Comparison of ENCODE assay signal across 16 mouse cellular contexts in genomic region chr15:101375956-101376775, GRCm38 (mm10). TPM values are rescaled to one million over a fixed set of nuclear protein-coding genes. Genes with fewer than 3 reads are reported as not detected.
DNase-seq lines count a peak whose midpoint lies in the region; ATAC-seq and TF ChIP-seq lines count a peak whose summit lies in the region.
"Had no signal": no experiment of that assay in that cellular context is flagged by ENCODE, and none has a peak within 500 bp of the region (broad histone marks: within the 10 kb centered on the region; RNA-seq: fewer than 3 reads in every experiment).

No protein-coding gene starts in this region.

- no peak for ATAC-seq in hindbrain, embryonic 14.5 days (ENCODE audit: low FRiP score)
- ATAC-seq: forebrain, embryonic 15.5 days had no signal

- peak; percentile 91 for DNase-seq in heart, adult 11 months
- DNase-seq in heart, postnatal 25 days (ENCODE audit: low spot score) = no peak
- DNase-seq in layer of hippocampus, adult 2 months (ENCODE audit: low spot score in 2 of 2) = peak; percentile 19 to 30
- no peak for DNase-seq in layer of hippocampus, postnatal 25 days (ENCODE audit: extremely low spot score in 1 of 2, low spot score in 1 of 2)
- DNase-seq in brain, adult 2 months (ENCODE audit: low read depth, low spot score) = peak; percentile 60
- peak; percentile 60 to 71 for DNase-seq in cerebellum, postnatal 10 days
- no peak for DNase-seq in yolk sac, embryonic 10.5 days (ENCODE audit: low spot score)
- DNase-seq in hindbrain, embryonic 14.5 days (ENCODE audit: low spot score) = no peak
- DNase-seq: B cell, adult 2 months; heart, postnatal 36 days; liver; thymus, adult 2 months had no signal

- H3K36me3 ChIP-seq in hindbrain, embryonic 14.5 days (replicated peaks; ENCODE audit: control insufficient read depth, insufficient read depth) = no peaks in the 10 kb centered on the region
- H3K36me3 ChIP-seq: forebrain, embryonic 15.5 days; heart, embryonic 10.5 days had no signal

- intact Hi-C loops in heart, postnatal 25 days (cut with DNase I) = no loop called here

- H3K9me3 ChIP-seq in hindbrain, embryonic 14.5 days (ENCODE audit: control insufficient read depth, low read length) = no peaks in the 10 kb centered on the region
- H3K9me3 ChIP-seq: forebrain, embryonic 15.5 days; heart, embryonic 10.5 days had no signal

- no peak overlapping the region for H3K4me3 ChIP-seq in layer of hippocampus, adult 2 months
- no peak overlapping the region for H3K4me3 ChIP-seq in hindbrain, embryonic 14.5 days (replicated peaks; ENCODE audit: low read length)
- H3K4me3 ChIP-seq: forebrain, embryonic 15.5 days; heart, embryonic 10.5 days had no signal

- H3K27me3 ChIP-seq in hindbrain, embryonic 14.5 days (ENCODE audit: control insufficient read depth, insufficient read depth, low read length) = no peaks in the 10 kb centered on the region
- H3K27me3 ChIP-seq: forebrain, embryonic 15.5 days had no signal

- no peak overlapping the region for H3K27ac ChIP-seq in layer of hippocampus, adult 2 months
- no peak overlapping the region for H3K27ac ChIP-seq in hindbrain, embryonic 14.5 days
- H3K27ac ChIP-seq: forebrain, embryonic 15.5 days had no signal

- WGBS in hindbrain, embryonic 14.5 days = 68% methylated on average over 6 of the region's 6 CpGs

- H3K4me1 ChIP-seq in hindbrain, embryonic 14.5 days (replicated peaks; ENCODE audit: control insufficient read depth, insufficient read depth, low read length) = no peaks in the 10 kb centered on the region
- H3K4me1 ChIP-seq: forebrain, embryonic 15.5 days had no signal

- TF ChIP-seq CTCF in layer of hippocampus, adult 2 months (conservative IDR thresholded peaks at IDR 0.05) = no peak

- H3K4me2 ChIP-seq in hindbrain, embryonic 14.5 days (replicated peaks) = no peak overlapping the region
- H3K4me2 ChIP-seq: forebrain, embryonic 15.5 days had no signal

- H3K9ac ChIP-seq in hindbrain, embryonic 14.5 days = no peak overlapping the region
- H3K9ac ChIP-seq: forebrain, embryonic 15.5 days had no signal

RNA-seq across cellular contexts. Expression of gene Krt80, which starts 6.2 kb away (rescaled TPM):
- 1 to 10 TPM; 2.0 to 2.2 TPM for total RNA-seq in heart, postnatal 25 days (2021)
- under 1 TPM; 0.12 to 0.18 TPM for total RNA-seq in layer of hippocampus, adult 2 months (2021)
- under 1 TPM; 0.21 to 0.22 TPM for total RNA-seq in layer of hippocampus, postnatal 25 days (2021)
- 0.11 TPM in 1 of 2 replicates, not detected in the other for polyA plus RNA-seq in hindbrain, embryonic 14.5 days (2014; fragmentation: Nextera tagmentation; extraction: Ambion mirVana)

RNA-seq across cellular contexts. Expression of gene Krt7, which starts 34.7 kb away (rescaled TPM):
- 1 to 10 TPM; 4.2 to 5.9 TPM for total RNA-seq in heart, postnatal 25 days (2021)
- total RNA-seq in layer of hippocampus, adult 2 months (2021) = not detected
- not detected for total RNA-seq in layer of hippocampus, postnatal 25 days (2021)
- polyA plus RNA-seq in hindbrain, embryonic 14.5 days (2014; fragmentation: Nextera tagmentation; extraction: Ambion mirVana) = 1.5 and 1.8 TPM in 2 replicates
- total RNA-seq: gastrocnemius, adult 8-10 months; layer of hippocampus, adult 18-20 months had no signal

Comparison
In these comparisons a context has a peak if more than half of its experiments do, and no peak if none do; other contexts are left out.
1. DNase-seq: peak in heart, adult 11 months (single experiment), layer of hippocampus, adult 2 months (2 of 2), brain, adult 2 months (single experiment) and cerebellum, postnatal 10 days (2 of 2); none in heart, postnatal 25 days (single experiment), layer of hippocampus, postnatal 25 days (0 of 2), yolk sac, embryonic 10.5 days (single experiment) and hindbrain, embryonic 14.5 days (single experiment).
2. RNA of gene Krt7, which starts 34.7 kb away (total RNA-seq): 4.2 to 5.9 TPM in heart, postnatal 25 days; not detected in layer of hippocampus, adult 2 months and not detected in layer of hippocampus, postnatal 25 days; every median in the first group is over 4 times any median in the second.